Mouse (Mus musculus) left cerebral cortex, postnatal 25 days (tissue): Measurements from ENCODE around the gene Atm. TPM values are rescaled to one million over a fixed set of nuclear protein-coding genes. Genes with fewer than 3 reads are reported as not detected.

Experiments used
- DNase-seq, 2 experiments: peaks; one replicate each; pipeline ENCODE4 v3.0.0; 2022; ENCODE audit warnings: low spot score in 2 of 2, mixed read lengths in 1 of 2
- intact Hi-C: fragments of 180-260 bp; cut with DNase I; formaldehyde crosslinking; loops from one replicate; pipeline ENCODE4 v1.15.1; 2025
- total RNA-seq, 2 experiments: library from RNA; stranded (reverse); gene quantifications; 2 replicates each; pipeline ENCODE4 v1.2.3; 2021

Gene Atm
- total RNA-seq: 10 to 100 TPM; 15.3 to 16.8 TPM

- DNase-seq: peak; percentile 99 to 100
- intact Hi-C loops: loop anchor here (5.0 kb wide), 1 partner anchor 289 kb away; the partner anchor contains the start of gene Ddx10
These were observed at the start of gene Atm, which contains the start of gene Npat for GRCm38 (mm10) chr9:53536558-53537320. Gene Atm, minus strand, starts transcription at chr9:53536740. Gene Npat, plus strand, starts transcription at chr9:53537047.

- intact Hi-C loops: no loop called here
- no peak for DNase-seq
These were observed 45.3 kb upstream of the Atm start for GRCm38 (mm10) chr9:53581870-53582269.

GRCm38 (mm10) chr9:53575721-53576120 lies 39.2 kb upstream of the Atm start:
- intact Hi-C loops: no loop called here
- no peak for DNase-seq

GRCm38 (mm10) chr9:53572516-53573307 lies 36.2 kb upstream of the Atm start:
- DNase-seq: no peak
- intact Hi-C loops: no loop called here

GRCm38 (mm10) chr9:53570662-53571061 lies 34.1 kb upstream of the Atm start:
- intact Hi-C loops: no loop called here
- DNase-seq: peak in 1 of 2 experiments; percentile 17

- DNase-seq: peak; percentile 4 to 6
- intact Hi-C loops: loop anchor here (5.0 kb wide), 1 partner anchor 290 kb away; the partner anchor contains the start of gene Ddx10
These were observed 911 bp upstream of the Atm start for GRCm38 (mm10) chr9:53537336-53537965.

GRCm38 (mm10) chr9:53535416-53536320 lies 872 bp downstream of the Atm start:
- intact Hi-C loops: loop anchor here (5.0 kb wide), 1 partner anchor 288 kb away; the partner anchor contains the start of gene Ddx10
- DNase-seq: no peak

- DNase-seq: no peak
- intact Hi-C loops: no loop called here
These were observed 19.0 kb downstream of the Atm start for GRCm38 (mm10) chr9:53517373-53518009.

GRCm38 (mm10) chr9:53514091-53514490 lies 22.4 kb downstream of the Atm start:
- intact Hi-C loops: no loop called here
- no peak for DNase-seq

GRCm38 (mm10) chr9:53508053-53508452 lies 28.5 kb downstream of the Atm start:
- intact Hi-C loops: no loop called here
- peak in 1 of 2 experiments; percentile 14 for DNase-seq

- intact Hi-C loops: no loop called here
- peak in 1 of 2 experiments; percentile 3 for DNase-seq
These were observed 50.7 kb downstream of the Atm start for GRCm38 (mm10) chr9:53485886-53486285.

GRCm38 (mm10) chr9:53472806-53473518 lies 63.6 kb downstream of the Atm start:
- intact Hi-C loops: no loop called here

GRCm38 (mm10) chr9:53452038-53452437 lies 84.5 kb downstream of the Atm start:
- intact Hi-C loops: no loop called here
- no peak for DNase-seq

More at GRCm38 (mm10) chr9:53472806-53473518, 63.6 kb downstream of the Atm start:
- no peak for DNase-seq

GRCm38 (mm10) chr9:53450609-53451008 lies 85.9 kb downstream of the Atm start:
- DNase-seq: no peak
- intact Hi-C loops: no loop called here

GRCm38 (mm10) chr9:53435830-53436570 lies 100.5 kb downstream of the Atm start:
- intact Hi-C loops: no loop called here
- no peak for DNase-seq

- DNase-seq: no peak
- intact Hi-C loops: no loop called here
These were observed 108.9 kb downstream of the Atm start for GRCm38 (mm10) chr9:53427638-53428037.

GRCm38 (mm10) chr9:53426726-53427125 lies 109.8 kb downstream of the Atm start:
- DNase-seq: no peak
- intact Hi-C loops: no loop called here
